Mouse (Mus musculus) lung, postnatal 0 days (tissue): Measurements from ENCODE around the gene Scrg1. TPM values are rescaled to one million over a fixed set of nuclear protein-coding genes. Genes with fewer than 3 reads are reported as not detected.
A peak's percentile ranks its signal among the peaks of the same experiment; 100 is the strongest.

ENCODE experiments used
- ATAC-seq: fragments of 200-750 bp; cut with Nextera tagmentation; 2 replicates; pipeline ENCODE4 v1.8.0; 2017; ENCODE audit warnings: moderate library complexity
- DNase-seq: peaks from one replicate; pipeline ENCODE4 v3.0.0-alpha.2; 2016; ENCODE audit warnings: low spot score
- H3K27ac ChIP-seq: fragments of 300-500 bp; sonication (generic); 2 replicates; pipeline ENCODE4 v1.5.1; 2014; ENCODE audit warnings: antibody characterized with exemption, mild to moderate bottlenecking, low read length, mixed read lengths
- H3K27me3 ChIP-seq: fragments of 300-500 bp; sonication (generic); replicated peaks from 2 replicates; pipeline ENCODE4 v1.6.1; 2014; ENCODE audit warnings: low read length, mixed read lengths; ENCODE audit not compliant: insufficient read depth
- H3K36me3 ChIP-seq: fragments of 300-500 bp; sonication (generic); 2 replicates; pipeline ENCODE4 v1.6.1; 2014; ENCODE audit warnings: low read length, mixed read lengths; ENCODE audit not compliant: insufficient read depth
- H3K4me1 ChIP-seq: fragments of 300-500 bp; sonication (generic); 2 replicates; pipeline ENCODE4 v1.6.1; 2014; ENCODE audit warnings: antibody characterized with exemption, low read depth, low read length, mixed read lengths; ENCODE audit not compliant: insufficient read depth
- H3K4me2 ChIP-seq: fragments of 300-500 bp; sonication (generic); replicated peaks from 2 replicates; pipeline ENCODE4 v1.6.1; 2014; ENCODE audit warnings: low read depth, mild to moderate bottlenecking, low read length, moderate library complexity, mixed read lengths
- H3K4me3 ChIP-seq: fragments of 300-500 bp; sonication (generic); 2 replicates; pipeline ENCODE4 v1.5.1; 2014; ENCODE audit warnings: low read depth, low read length
- H3K9ac ChIP-seq: fragments of 300-500 bp; sonication (generic); replicated peaks from 2 replicates; pipeline ENCODE4 v1.6.1; 2014; ENCODE audit warnings: low read depth, mild to moderate bottlenecking
- H3K9me3 ChIP-seq: fragments of 300-500 bp; sonication (generic); 2 replicates; pipeline ENCODE4 v1.6.1; 2016; ENCODE audit warnings: low read length, mixed read lengths
- CTCF ChIP-seq: IDR thresholded peaks from 2 replicates; pipeline ENCODE4 v1.5.1; 2016; ENCODE audit warnings: antibody characterized with exemption, mild to moderate bottlenecking
- EP300 ChIP-seq: IDR thresholded peaks from 2 replicates; pipeline ENCODE4 v1.6.1; 2016; ENCODE audit warnings: antibody characterized with exemption, mild to moderate bottlenecking, control low read depth
- WGBS: fragments of 180-500 bp; shearing (Covaris S2); extraction: QIAGEN DNeasy Blood & Tissue Kit; methylation state at CpG from one replicate; pipeline ENCODE4 v1.1.7; 2014; 5-methylcytosine and 5-hydroxymethylcytosine counted together
- polyA plus RNA-seq: library from polyadenylated mRNA; unstranded; fragments of >200 nt; fragmentation: Nextera tagmentation; extraction: Ambion mirVana; gene quantifications from 2 replicates; pipeline ENCODE4 v1.2.1, GENCODE M21; 2015

Gene Scrg1
- polyA plus RNA-seq, 1 experiment from 2014 or later: 0.47 TPM

GRCm38 (mm10) chr8:57430901-57431300, 24.8 kb upstream of the Scrg1 start:
- ATAC-seq (no peak), DNase-seq (no peak)
- TF ChIP-seq EP300 (no peak), CTCF (no peak)
- Histone ChIP-seq H3K9me3 (no peaks in the 10 kb centered on the region), H3K36me3 (no peaks in the 10 kb centered on the region), H3K9ac (no peak overlapping the region), H3K27me3 (no peaks in the 10 kb centered on the region), H3K4me3 (no peak overlapping the region), H3K27ac (no peak overlapping the region), H3K4me2 (no peak overlapping the region), H3K4me1 (no peaks in the 10 kb centered on the region)
- 78% methylated on average over 11 of the region's 11 CpGs for WGBS

- Histone ChIP-seq H3K4me2 (no peak overlapping the region), H3K4me1 (peaks cover 4% of the 10 kb centered on the region; the same call in 1 of the 2 replicates), H3K27ac (no peak overlapping the region), H3K9me3 (no peaks in the 10 kb centered on the region), H3K36me3 (no peaks in the 10 kb centered on the region), H3K27me3 (no peaks in the 10 kb centered on the region), H3K4me3 (no peak overlapping the region), H3K9ac (no peak overlapping the region)
- DNase-seq (peak; percentile 75), ATAC-seq (peak; percentile 79)
- WGBS: 60% methylated on average over 5 of the region's 5 CpGs
- TF ChIP-seq EP300 (peak; percentile 28; the same call in 1 of the 2 replicates), CTCF (no peak)
Observed at GRCm38 (mm10) chr8:57432802-57433201, 22.9 kb upstream of the Scrg1 start.

GRCm38 (mm10) chr8:57435768-57436436, 19.8 kb upstream of the Scrg1 start:
- H3K27ac ChIP-seq: no peak overlapping the region
- ATAC-seq (peak; percentile 17), DNase-seq (peak; percentile 54)
- no peak overlapping the region for H3K9ac ChIP-seq
- H3K9me3 ChIP-seq: no peaks in the 10 kb centered on the region
- peaks cover 4% of the 10 kb centered on the region; the same call in 1 of the 2 replicates for H3K4me1 ChIP-seq
- TF ChIP-seq EP300 (no peak), CTCF (no peak)
- 44% methylated on average over 18 of the region's 18 CpGs for WGBS
- H3K36me3 ChIP-seq: no peaks in the 10 kb centered on the region
- H3K4me3 ChIP-seq: no peak overlapping the region; the same call in 1 of the 2 replicates
- no peak overlapping the region for H3K4me2 ChIP-seq
- no peaks in the 10 kb centered on the region for H3K27me3 ChIP-seq

GRCm38 (mm10) chr8:57436437-57436796, 19.3 kb upstream of the Scrg1 start:
- Histone ChIP-seq H3K4me3 (no peak overlapping the region; the same call in 1 of the 2 replicates), H3K36me3 (no peaks in the 10 kb centered on the region), H3K9ac (no peak overlapping the region), H3K27ac (no peak overlapping the region), H3K9me3 (no peaks in the 10 kb centered on the region), H3K27me3 (no peaks in the 10 kb centered on the region), H3K4me2 (no peak overlapping the region), H3K4me1 (peaks cover 4% of the 10 kb centered on the region; the same call in 1 of the 2 replicates)
- TF ChIP-seq EP300 (no peak), CTCF (no peak)
- WGBS: 82% methylated on average over 9 of the region's 9 CpGs
- no peak for DNase-seq
- no peak for ATAC-seq

GRCm38 (mm10) chr8:57441131-57441530, 14.6 kb upstream of the Scrg1 start:
- no peaks in the 10 kb centered on the region for H3K36me3 ChIP-seq
- no peak overlapping the region for H3K4me2 ChIP-seq
- DNase-seq (no peak), ATAC-seq (no peak)
- no peak overlapping the region for H3K9ac ChIP-seq
- peaks cover 4% of the 10 kb centered on the region; the same call in 1 of the 2 replicates for H3K4me1 ChIP-seq
- no peak overlapping the region for H3K4me3 ChIP-seq
- no peaks in the 10 kb centered on the region for H3K9me3 ChIP-seq
- no peaks in the 10 kb centered on the region for H3K27me3 ChIP-seq
- no peak overlapping the region for H3K27ac ChIP-seq
- 42% methylated on average over 4 of the region's 4 CpGs for WGBS
- no peak for TF ChIP-seq CTCF
- TF ChIP-seq EP300: no peak

GRCm38 (mm10) chr8:57441556-57441955, 14.2 kb upstream of the Scrg1 start:
- H3K9me3 ChIP-seq: no peaks in the 10 kb centered on the region
- no peak overlapping the region for H3K4me2 ChIP-seq
- WGBS: 85% methylated on average over 5 of the region's 5 CpGs
- no peaks in the 10 kb centered on the region for H3K36me3 ChIP-seq
- DNase-seq (no peak), ATAC-seq (no peak)
- no peaks in the 10 kb centered on the region for H3K4me1 ChIP-seq
- TF ChIP-seq EP300 (no peak), CTCF (no peak)
- H3K4me3 ChIP-seq: no peak overlapping the region
- H3K9ac ChIP-seq: no peak overlapping the region
- no peak overlapping the region for H3K27ac ChIP-seq
- H3K27me3 ChIP-seq: no peaks in the 10 kb centered on the region
